Mouse (Mus musculus) T-helper 1 cell (primary cell): ENCODE data around the gene Kifc5b.

Experiments
- in situ Hi-C: fragments of 300-600 bp; cut with MboI, MseI; formaldehyde crosslinking; loops from one replicate; pipeline ENCODE4 v1.15.1; 2025; ENCODE audit warnings: high pct_unique_total_duplicates

Gene Kifc5b

GRCm38 (mm10) chr17:26916711-26917482 lies at the start of gene Kifc5b:
Gene Kifc5b (plus strand): TSS chr17:26917091.
- in situ Hi-C loops, result no loop called here

- in situ Hi-C loops, result no loop called here
These were observed 48.1 kb upstream of the Kifc5b start for GRCm38 (mm10) chr17:26868756-26869155.

DNA sequence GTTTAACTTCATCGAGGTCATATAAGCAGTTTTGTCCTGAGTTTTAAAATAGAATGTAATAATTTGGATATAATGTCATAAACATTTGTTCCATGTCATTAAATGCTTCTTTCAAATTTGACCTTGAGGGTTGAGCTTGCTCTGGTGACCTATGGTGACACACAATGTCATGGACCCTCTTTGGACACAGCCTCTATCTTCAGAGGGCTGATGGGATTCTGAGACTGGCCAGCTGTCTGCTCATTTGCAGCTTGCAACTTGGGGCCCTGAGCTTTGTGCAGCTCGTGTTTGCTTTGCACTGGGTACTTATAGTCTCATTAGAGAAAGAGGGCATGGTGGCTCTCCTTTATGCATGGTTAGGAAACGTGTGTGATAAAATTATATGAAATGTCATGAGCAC lies 44.0 kb upstream of the Kifc5b start:
- in situ Hi-C loops, result loop anchor here (5.0 to 10.0 kb wide), 2 partner anchors 76 to 168 kb away; no protein-coding TSS in a partner anchor

GRCm38 (mm10) chr17:26873502-26873901 lies 43.4 kb upstream of the Kifc5b start:
- in situ Hi-C loops, result loop anchor here (5.0 to 10.0 kb wide), 2 partner anchors 76 to 169 kb away; no protein-coding TSS in a partner anchor

GRCm38 (mm10) chr17:26874542-26874941 lies 42.3 kb upstream of the Kifc5b start:
- in situ Hi-C loops, result loop anchor here (5.0 to 10.0 kb wide), 2 partner anchors 77 to 170 kb away; no protein-coding TSS in a partner anchor

DNA sequence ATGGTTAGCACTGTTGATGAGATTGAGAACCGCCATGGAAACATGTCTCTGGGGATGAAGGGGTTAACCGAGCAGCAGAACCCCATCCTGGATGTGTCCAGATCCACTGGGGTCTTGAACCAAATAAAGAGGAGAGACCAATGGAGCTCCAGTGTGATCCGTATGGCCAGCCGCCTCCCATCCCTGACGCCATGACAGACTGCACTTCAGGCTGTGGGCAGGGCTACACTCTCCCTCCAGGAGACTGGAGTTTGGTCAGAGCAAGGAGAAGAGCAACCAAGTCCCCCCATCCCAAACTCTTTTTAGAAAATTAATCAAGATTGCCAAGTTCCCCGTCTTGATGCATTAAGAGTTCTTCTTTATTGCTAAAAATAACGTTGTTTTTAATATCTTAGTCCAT lies 39.0 kb upstream of the Kifc5b start:
- in situ Hi-C loops, result loop anchor here (10.0 kb wide), 1 partner anchor 173 kb away; no protein-coding TSS in a partner anchor

GRCm38 (mm10) chr17:26879235-26879634 lies 37.7 kb upstream of the Kifc5b start:
- in situ Hi-C loops, result loop anchor here (10.0 kb wide), 1 partner anchor 174 kb away; no protein-coding TSS in a partner anchor

- in situ Hi-C loops, result no loop called here
These were observed 34.2 kb upstream of the Kifc5b start for GRCm38 (mm10) chr17:26882706-26883105.

GRCm38 (mm10) chr17:26883585-26883984 lies 33.3 kb upstream of the Kifc5b start:
- in situ Hi-C loops, result no loop called here

- in situ Hi-C loops, result no loop called here
These were observed 31.6 kb upstream of the Kifc5b start for GRCm38 (mm10) chr17:26884995-26885926.

DNA sequence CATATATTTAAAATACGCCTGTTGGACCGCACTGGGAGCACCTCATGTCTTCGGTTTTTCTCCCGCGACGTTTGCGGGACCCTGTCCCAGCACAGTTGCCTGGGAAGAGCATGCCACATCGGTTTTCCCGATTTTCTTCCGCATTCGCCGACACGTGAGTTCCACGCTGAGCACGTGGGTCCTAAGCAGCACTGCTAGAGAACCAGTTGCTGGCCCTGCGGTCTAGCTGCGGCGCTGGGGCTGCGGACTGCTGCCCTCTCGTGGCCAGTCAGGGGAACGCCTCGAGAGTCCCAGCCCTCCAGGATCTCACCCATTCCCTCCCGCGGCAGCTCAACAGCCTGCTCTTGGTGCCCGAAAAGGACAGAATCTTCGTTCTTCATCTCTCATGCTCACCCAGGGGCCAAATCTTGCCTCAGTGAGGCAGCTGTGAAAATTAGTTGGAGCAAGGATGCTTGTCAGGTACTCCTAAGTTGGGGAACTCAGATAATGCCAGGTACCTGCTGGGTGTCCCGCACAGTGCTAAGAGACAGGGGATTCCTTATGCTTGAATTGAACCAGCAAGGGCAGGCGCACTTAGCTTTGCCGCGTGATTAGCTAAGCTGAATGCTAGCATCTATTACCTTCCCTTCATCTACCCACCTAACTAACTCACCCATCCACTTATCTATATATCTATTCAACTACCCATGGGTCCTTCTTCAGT lies 30.7 kb upstream of the Kifc5b start:
- in situ Hi-C loops, result no loop called here

DNA sequence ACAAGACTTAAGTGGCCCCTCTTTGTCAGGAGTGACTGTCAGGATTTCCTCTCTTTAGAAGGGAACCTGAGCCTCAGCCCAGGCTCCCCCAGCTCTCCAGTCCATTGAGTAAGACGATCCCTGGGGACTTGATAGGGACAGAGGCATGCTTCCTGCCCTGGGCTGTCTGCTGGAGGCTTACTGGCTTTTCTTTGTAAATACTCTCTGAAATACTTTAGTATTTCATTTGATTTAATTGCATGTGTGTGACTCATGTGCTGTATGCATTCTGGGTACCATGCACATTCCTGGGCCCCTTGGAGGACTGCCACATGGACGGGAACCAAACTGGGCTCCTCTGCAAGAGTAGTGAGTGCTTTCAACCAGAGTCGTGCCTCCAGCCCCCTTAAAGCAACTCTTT lies 29.0 kb upstream of the Kifc5b start:
- in situ Hi-C loops, result no loop called here

GRCm38 (mm10) chr17:26892635-26893375 lies 24.1 kb upstream of the Kifc5b start:
- in situ Hi-C loops, result loop anchor here (10.0 kb wide), 1 partner anchor 408 kb away; no protein-coding TSS in a partner anchor

DNA sequence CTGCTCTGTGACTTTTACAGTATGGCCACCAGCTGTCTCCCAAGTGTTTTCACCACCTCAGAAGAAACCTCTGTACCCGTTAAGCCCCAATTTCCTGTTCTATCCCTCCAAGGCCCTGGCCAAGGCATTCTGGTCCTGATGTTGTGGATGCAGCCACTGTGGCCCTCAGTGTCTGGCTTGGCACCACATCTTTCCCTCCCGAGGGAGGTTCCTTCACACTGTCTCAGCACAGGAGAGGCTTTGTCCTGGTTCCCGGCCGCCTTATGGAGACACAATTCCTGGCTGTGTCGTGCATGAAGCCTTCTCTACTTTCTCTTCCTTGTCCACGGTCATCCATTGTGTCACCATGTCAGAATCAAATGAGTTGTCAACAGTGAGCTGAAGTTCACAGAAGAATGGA lies 23.4 kb upstream of the Kifc5b start:
- in situ Hi-C loops, result loop anchor here (10.0 kb wide), 1 partner anchor 409 kb away; no protein-coding TSS in a partner anchor

DNA sequence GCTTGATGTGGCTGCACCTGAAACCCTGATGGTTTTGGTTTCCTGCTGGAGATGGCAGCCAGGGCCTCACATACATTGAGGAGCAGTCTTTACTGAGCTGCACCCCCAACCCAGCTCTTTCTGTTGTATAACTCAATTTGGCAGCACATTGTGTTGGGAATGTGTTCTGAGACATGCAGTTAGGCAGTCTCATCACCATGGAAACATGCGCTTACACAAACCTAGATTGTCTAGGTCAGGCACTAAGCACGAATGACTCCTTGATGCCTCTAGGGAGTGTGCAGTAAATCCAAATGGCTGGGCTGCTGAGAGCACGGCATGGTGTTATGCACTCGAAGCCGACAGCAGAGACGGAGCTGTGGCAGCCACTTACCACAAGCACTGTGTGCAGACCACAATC lies 22.5 kb upstream of the Kifc5b start:
- in situ Hi-C loops, result loop anchor here (10.0 kb wide), 1 partner anchor 410 kb away; no protein-coding TSS in a partner anchor

DNA sequence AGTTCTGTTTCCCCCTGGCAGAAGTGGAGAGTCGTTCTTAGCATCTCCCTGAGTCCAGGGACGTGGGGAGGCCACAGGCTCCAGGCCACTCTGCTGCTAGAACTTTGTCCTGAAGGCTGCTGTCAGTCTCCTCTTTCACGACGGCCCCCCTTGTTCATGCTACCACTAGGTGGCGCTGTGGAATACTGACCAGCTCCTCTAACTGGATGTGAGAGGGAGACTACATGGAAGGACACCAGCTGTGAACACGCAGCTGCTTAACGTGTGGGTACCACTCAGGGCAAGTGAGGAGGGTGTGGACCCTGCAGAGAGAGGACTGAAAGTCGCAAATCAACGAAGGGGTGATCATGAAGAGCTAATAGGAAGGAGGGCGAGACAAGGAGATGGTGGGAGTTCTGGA lies 21.3 kb upstream of the Kifc5b start:
- in situ Hi-C loops, result loop anchor here (10.0 kb wide), 1 partner anchor 411 kb away; no protein-coding TSS in a partner anchor

DNA sequence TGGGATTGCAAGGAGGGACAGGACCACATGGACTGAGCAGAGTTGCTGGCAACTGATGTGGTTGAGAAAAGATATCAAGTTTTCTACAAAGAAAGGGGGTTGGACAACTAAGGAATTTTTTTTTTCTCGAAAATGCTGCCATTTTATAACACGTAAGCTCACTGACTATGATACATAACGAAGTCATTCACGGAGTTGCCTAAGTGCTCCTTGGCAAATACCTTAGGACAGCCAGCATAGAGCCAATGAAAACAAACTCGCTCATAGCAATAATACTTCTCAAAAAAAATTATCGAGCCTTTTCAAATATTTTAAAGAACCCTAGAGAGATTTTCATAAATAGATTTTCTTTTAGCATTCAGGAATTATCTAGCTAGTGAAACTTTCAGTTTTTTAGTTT lies 16.0 kb upstream of the Kifc5b start:
- in situ Hi-C loops, result no loop called here

- in situ Hi-C loops, result no loop called here
These were observed 12.6 kb upstream of the Kifc5b start for GRCm38 (mm10) chr17:26904320-26904719.

- in situ Hi-C loops, result loop anchor here (5.0 kb wide), 2 partner anchors 90 kb away; no protein-coding TSS in a partner anchor
These were observed 9.4 kb upstream of the Kifc5b start for GRCm38 (mm10) chr17:26907506-26907905.

DNA sequence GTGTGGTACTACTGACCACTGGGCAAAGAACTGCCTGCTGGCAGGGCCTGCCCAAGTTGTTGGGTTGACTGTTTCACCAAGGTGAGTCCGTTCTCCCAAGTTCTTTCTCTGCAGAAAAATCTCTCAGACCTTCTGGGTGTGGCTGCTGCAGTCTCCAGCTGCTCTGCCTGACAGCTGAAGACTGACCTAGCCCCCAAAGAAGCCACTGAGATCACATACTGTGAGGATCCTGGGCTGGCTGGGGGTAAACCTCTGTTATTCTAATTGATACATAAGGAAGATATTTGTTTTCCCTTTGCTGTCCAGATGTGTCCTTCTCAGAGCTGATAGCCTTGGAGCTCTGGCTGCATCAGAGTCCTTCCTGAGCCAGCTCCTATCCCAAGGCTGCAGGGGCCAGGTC lies 1.6 kb upstream of the Kifc5b start:
- in situ Hi-C loops, result no loop called here
